Mouse (Mus musculus): Measurements from ENCODE around the gene Samd8.

DNA sequence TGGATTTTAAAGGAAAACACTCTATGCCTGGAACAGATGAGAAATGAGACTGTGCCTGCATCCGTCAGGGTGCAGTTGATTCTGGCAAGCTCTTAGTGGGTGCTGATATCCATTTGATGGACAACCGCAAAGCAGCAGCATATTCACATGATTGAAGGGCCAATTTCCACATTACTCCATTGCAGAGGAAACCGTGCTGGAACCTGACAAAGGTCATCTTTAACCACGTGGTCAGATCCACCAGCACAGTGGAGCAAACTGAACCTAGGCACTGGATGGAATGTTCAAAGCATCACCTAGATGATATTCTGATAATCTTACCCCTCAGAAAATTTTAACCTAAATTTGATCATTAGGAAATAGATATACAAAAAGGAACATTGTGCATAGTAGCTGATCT is 25.9 kb downstream of the Samd8 start:
- TF ChIP-seq CTCF (IDR thresholded peaks at IDR 0.05) (no peak), EP300 (IDR thresholded peaks at IDR 0.05) (no peak)
